Mouse (Mus musculus) MEL-GATA-1-ER (cell line): ENCODE results near the gene Eif4e2.
A peak's percentile ranks its signal among the peaks of the same experiment; 100 is the strongest.

Experiments used
- DNase-seq: peaks from one replicate; pipeline ENCODE4 v3.0.0-alpha.2; 2012; ENCODE audit warnings: low read depth; ENCODE audit errors: extremely low read depth

The Eif4e2 gene

DNA sequence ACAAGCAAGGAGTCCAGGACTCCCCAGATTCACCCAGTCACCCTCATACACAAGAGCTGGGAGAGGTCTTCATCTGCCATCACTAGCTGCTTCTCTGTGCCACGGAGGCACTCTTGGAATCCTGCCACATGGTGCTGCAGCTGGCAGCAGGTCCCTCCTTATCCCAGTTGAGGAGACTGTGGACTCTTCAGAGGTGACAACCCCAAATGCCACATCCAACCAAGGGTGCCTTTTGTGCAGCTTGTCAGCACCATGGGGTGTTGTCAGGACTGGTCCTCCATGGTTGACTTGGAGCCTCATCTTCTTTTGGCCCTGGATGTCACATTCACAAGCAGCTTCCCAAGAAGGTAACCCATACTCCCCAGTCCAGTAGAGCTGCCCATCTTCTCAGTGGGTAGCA lies 11.9 kb upstream of the Eif4e2 start:
- no peak for DNase-seq

DNA sequence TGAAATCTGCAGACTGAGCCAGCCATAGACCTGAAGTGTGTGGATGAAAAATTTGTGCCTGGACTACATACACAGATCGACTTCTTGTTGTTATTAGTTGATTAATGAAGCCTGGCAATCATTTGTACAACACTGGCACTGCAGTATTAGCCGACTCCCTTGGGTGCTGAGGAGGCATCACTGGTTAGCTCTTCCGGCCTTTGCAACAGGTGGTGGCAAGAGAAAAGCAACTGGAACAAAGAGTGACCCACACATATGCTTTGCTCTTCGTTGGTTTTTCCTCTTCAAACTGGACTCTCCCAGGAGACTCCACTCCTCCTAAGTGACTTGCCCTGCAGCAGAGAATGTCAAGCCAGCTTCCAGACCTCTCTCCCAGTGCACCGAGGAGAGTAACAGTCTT lies 9.9 kb upstream of the Eif4e2 start:
- no peak for DNase-seq

DNA sequence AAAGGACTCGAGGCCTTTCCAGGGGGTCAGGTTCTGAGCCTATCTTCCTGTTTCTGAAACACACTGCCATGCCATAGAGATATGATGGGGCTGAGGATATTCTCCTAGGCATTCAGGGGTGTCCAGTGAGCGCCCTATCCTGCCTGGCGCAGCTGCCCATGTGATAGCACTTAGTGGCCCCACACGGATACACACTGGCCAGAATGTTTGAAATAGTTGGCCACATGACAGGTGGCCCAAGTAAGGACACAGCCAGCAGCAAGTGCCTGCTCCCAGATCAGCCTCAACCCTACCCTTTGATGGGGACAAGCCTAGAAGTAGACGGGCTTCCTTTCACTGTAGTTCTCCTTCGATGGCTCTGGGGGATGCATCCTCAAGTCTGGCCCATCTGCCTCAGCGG lies 9.2 kb upstream of the Eif4e2 start, which contains the start of gene Chrng:
Chrng (plus strand) TSS at position 193 of the 400 bp plus-strand sequence.
- DNase-seq, result no peak

DNA sequence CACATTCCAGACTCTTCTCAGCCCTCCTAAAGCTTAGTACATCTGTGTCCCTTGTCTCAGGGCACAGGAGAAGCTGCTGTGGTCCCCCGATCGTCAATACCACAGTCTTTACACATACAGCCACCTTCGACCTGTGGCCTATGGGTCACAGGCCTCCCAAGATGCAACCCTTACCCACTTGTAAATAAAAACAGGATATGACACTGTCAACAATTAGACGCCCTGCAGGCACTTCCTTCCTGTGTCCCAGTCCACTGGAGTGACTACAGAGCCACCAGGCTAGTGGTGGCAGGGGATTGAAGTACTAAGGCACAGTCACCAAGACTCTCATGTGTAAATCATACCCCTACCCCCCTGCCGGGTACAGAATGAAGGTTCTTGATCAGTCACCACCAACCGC lies 8.7 kb upstream of the Eif4e2 start:
- no peak for DNase-seq

DNA sequence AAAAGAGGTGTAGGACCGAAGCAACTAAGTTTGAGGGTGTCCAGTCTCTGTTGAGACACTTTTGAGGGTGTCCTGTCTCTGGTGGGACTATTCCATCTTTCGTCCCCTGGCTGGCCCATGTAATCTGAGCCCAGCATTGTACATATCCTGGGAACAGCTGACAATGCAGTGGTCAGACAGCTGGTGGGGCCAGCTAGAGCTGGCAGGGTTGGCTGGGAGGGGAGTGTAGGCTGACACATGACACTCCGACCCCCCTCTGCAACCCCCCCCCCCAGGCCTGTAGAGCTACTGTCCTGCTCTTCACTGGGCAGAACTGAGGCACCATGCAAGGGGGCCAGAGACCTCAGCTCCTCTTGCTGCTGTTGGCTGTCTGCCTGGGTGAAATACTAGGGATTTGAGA lies 8.2 kb upstream of the Eif4e2 start:
- DNase-seq, result no peak

DNA sequence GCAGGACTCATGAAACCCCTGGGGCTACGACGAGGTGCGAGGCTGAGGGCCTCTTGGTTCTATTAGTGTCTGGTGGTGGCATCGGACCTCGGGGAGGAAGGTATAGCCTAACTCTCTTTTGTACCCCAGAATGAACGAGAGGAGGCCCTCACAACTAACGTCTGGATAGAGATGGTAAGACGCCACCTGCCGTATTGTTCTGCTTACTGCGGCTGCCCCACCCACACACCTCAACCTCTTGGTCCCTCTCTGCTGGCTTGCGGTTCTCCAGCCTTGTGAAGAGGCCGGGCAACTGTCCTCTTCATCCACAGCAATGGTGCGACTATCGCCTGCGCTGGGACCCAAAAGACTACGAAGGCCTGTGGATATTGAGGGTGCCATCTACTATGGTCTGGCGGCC lies 7.4 kb upstream of the Eif4e2 start:
- no peak for DNase-seq

DNA sequence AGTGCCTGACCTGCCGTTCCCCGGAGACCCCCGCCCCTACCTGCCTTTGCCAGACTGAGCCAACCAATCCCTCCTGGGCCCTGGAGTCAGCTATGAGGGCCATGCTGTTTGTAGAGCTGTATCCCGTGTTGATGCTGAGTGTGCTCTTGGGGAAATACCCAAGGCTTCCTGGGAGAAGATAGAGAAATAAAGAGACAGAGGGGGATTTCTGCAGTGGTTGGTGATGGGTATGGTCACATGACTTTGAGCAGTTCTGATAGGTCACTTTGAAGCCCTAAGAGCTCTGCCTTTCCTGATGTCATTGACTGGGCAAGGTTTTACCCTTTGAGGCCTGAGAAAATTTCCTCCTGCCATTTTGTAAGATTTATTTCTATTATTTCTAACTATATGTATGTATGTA lies 2.3 kb upstream of the Eif4e2 start:
- no peak for DNase-seq

DNA sequence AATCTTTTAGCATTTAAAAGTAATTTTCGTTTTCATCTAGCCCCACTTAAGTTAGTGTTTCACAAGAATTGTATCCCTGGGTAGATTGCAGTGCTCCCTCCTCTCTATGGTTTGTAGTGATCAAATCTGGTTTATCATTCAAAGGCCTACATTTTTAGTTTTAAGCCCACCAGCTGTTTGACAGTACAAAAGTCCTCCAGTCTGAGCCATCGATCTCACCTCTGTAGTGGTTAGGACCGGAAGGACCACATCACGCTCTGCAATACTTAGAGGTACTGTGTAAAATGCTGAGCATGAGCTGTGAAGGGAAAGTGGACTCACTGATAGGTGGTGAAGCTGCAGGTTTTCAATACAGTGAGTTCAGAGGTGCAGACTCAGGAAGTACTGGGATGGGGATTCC lies 1.0 kb downstream of the Eif4e2 start:
- no peak for DNase-seq

DNA sequence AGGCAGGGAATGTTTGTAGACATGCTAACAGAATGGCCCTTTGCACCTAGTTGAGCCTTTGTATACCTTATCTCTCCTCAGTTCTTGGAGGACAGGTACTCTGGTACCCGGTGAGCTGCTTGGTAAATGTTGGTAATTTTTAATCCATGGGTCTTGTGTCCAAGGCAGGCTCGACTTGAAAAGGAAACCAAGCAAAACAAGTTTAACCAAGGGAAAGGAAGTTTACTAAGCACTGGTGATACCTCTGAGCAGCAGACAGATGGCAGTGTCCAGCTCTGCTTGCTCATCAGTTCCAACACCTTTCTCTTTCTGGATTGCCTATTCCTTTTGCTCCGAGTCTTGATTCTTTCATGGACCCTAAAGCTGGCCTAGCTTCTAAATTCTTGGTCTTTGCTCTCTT lies 4.2 kb downstream of the Eif4e2 start:
- DNase-seq, result peak; percentile 10

DNA sequence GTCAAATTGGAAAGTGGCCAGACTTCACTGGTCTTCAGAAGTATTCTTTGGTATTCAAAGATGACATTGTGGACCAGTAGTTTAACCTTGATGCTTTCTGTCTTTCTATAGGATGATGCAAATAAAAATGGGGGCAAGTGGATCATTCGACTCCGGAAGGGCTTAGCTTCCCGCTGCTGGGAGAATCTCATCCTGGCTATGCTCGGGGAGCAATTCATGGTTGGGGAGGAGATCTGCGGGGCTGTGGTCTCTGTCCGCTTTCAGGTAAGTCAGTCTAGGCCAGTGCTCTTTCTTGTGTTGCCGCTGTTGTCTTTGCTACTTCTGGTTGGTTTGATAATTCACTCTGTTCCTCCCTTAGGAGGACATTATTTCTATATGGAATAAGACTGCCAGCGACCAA lies 12.0 kb downstream of the Eif4e2 start:
- no peak for DNase-seq

DNA sequence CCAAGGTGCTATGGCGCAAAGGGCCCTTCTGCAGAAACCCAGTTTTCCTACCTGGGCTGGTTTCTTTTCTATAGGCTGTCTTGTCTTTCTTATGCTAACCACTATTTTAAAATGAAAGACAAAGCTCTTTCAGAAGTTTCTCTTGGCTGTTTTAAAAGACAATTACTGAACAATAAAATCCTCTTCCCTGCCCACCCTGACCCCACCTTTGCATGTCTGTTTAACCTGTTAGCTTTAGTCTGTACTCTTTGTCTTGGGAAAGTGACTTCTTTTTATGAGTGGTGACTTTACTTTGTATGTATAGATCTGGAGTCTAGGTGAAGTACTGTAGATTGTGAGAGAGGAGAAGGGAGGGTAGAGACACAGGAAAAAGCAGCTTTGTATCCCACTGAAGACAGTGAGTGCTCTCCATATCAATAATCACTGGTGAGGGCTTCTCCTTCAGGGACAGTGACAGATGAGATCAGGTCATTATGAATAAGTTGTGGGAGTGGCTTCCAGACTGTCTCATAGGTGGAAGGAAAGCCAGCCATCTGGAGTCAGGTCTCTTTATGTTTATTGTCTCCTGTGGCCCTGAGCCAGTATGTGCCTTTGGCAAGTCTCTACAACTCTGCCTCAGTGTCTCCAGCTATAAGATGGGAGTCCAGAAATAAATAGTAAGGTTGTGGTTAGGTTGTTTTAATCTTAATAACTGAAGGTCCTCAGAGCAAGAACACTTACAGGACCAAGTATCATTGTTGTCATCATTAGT lies 12.9 kb downstream of the Eif4e2 start:
- no peak for DNase-seq

DNA sequence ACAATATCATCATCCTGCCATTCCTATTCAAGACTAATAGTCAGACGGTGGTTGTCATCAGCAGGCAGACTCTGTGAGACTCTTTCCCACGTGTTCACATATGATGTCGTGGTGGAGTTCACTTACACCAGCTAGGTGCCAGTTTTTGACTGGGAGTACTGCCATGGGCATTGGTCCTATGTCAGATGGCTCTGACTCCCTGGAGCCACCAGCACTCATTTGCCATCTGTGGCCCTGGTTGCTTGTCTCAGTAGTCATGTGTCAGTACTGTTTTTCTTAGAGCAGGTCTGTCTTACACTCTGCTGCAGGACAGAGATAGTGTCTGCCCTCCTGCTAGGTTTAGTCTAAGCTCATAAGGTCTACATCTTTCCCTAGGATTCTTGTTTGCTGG lies 13.4 kb downstream of the Eif4e2 start:
- no peak for DNase-seq

DNA sequence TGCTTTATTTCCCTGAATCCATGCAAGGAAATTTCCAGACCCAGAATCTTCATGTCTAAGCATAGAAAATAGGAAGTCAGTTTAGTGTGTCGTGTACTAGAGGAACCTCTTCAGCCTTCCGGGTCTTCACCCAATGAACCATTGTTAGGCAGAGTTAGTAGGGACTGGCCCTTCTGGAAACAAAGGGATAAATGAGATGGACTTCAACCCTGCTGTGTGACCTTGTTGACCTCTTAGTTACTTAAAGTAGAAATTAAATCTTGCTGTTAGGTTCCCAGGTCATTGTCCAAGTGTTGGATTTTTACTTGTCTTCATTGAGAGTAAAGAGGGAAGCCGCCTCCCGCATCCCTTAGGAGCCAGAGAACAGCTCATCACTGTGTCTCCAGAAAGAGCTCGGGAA lies 16.9 kb downstream of the Eif4e2 start:
- DNase-seq, result no peak

DNA sequence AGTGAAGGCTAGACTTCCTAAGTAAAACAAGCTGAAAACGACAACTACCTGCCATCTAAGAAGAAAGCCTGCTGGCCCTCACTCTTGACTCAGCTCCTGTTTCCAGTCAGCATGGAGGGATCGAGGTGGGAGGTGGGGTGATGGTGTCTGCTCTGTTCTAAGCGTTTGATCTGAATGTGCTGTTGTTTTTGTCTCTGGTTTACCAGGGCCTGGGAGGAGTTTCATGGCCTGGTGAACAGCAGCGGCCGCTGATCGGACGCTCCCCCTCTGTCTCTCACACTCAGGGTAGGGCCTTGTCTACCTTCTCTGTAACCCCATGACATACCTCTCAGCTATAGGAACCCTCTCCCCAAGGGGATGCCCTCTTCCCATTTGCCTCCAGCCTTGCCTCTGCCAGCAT lies 18.5 kb downstream of the Eif4e2 start:
- DNase-seq, result no peak

DNA sequence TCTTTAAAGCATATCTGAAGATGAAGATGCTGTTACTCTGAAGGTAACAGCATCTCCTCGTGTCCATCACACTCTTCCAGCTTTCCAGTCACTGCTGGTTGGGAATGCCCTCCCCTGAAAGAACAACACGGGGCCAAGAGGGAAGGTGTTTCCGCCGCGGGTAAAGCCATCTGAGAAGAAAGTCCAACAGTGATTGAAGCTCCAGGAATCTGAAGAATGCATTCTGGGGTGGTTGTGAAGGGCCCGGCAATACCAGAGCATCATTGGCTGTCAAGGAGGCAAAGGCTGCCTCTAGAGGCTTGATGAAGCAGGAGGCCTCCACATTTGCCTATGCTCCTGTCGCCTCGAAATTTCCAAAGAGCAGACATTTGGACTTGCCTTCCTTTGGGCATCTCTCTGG lies 25.3 kb downstream of the Eif4e2 start:
- DNase-seq, result no peak

DNA sequence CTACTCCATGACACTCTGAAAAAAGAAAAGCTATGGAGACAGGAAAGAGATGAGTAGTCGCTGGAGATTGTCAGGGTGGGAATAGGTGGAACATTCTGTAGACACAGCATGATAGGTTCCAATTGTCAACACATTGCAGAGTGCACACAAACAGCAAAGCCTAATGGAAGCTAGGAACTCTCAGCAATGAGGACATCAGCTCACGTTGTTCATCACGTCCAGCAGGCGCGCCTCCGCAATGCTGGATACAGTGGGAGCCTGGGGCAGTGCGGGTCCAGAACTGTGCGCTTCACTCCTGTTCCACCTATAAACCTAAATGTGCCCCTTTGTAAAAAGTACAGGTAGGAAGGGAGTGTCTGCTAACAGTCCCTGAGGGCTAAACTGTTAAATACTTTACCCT lies 29.3 kb downstream of the Eif4e2 start:
- no peak for DNase-seq

DNA sequence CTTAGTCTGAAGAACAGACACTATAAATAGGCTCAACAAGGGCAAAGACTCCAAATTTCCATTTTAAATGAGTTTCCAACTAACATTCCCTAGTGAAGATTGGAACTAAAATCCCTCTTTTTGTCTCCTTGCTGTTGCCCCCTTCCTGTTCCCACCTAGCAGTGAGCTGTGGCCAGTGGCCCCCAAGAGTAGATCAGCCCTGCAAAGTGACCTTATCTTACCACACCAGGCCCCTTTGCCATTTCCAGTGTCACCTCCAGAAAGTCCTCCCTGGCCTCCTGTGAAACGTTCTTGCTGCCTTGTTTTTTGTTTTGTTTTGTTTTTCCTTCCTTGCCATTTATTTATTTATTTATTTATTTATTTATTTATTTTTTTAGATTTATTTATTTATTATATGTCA lies 31.7 kb downstream of the Eif4e2 start:
- DNase-seq, result no peak

DNA sequence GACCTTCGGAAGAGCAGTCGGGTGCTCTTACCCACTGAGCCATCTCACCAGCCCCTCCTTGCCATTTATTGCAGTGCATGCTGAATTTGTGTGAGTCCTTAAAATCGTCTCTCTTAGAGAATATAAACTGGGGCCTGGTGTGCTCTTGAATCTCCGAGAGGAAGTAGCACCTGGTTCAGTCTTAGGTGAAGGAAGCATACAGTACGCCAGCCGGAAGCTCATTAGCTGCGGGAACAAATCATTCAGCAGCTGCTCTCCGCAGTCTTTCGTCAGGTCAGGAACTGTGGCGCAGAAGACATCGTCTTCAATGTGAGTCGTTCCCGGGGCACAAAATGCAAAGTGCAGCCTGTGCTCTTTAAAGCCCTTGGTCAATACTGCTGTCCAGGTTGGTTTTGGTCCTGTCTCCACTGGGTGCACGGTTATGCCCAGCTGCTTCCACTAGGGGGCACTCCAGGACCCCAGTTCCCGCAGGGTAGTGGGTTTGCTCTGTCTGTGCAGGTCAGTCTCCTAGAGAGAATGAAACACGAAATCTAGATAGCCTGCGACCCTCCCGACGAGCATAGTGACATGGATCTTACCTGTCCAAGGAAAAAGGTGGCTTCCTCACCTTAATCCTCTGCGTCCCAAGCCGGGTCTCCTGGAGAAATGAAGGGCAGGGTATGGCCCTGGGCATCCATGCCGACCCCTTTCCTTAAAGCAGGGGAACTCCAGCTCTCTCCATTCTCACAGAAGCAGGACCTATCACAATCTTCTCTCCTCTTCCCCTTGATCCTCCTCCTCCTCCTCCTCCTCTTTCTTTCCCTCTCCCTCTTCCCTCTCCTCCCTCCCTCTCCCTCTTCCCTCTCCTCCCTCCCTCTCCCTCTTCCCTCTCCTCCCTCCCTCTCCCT lies 32.5 kb downstream of the Eif4e2 start:
- DNase-seq, result peak; percentile 8

DNA sequence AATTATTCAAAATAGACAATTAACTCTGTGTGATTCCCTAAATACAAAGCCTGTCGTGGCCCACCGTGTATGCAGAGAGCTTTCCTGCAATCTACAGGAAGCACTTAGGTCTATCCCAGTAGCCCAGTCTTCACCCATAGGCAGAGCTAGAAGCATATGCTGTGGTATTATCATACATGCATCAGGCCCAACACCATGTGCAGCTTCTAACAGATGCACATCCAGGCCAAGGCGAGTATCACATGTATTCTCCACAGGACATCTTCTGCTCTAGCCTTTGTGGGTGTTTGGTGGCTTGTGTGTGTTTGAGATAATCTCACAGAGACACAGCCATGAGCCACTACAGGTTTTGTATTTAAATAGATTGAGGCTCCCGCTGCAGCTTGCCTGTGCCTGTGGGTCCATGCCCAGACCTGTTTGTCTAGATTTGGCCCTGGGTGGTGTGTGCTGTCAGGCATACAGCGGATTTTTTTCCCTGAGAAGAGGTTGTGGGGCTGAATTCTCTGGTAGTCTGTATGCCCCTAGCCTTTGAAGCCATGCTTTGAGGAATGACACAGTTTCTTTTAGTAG lies 38.4 kb downstream of the Eif4e2 start:
- peak; percentile 8 for DNase-seq

DNA sequence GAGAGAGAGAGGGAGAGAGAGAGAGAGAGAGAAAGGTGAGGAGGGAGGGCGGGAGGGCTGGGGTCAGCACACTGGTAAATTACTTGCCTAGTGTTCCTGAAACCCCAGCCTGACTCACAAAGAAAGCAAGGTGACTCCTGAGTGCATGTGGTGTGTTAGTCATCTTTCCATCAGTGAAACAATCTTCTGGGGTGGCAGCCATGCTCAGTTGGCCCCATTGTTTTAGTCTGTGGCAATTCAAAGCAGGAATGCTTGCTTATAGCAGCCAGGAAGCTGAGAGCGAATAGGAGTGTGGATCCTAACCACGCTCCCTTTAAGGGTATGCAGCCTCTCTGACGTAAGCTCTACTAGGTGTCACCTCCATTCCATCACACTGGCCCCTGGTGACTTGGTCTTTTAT lies 41.5 kb downstream of the Eif4e2 start:
- DNase-seq, result no peak

DNA sequence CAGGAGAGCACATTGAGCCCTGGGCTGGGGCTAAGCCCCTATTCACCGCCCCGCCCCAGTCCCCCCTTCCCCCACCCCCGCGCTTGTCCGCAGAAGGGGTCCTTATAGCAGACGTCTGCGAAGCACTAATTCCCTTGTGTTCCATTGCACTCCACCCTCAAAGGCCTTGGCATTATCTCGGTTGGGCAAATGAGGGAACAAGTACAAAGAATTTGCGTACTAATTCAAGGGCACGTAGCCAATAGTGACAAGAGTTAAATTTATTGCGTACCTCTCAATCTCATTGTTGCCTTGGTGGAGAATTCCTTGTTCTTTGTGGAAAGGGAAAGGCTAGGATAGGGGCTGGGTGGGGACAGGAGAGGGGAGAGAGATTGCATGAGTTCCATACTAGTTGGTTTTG lies 44.0 kb downstream of the Eif4e2 start:
- DNase-seq, result no peak

DNA sequence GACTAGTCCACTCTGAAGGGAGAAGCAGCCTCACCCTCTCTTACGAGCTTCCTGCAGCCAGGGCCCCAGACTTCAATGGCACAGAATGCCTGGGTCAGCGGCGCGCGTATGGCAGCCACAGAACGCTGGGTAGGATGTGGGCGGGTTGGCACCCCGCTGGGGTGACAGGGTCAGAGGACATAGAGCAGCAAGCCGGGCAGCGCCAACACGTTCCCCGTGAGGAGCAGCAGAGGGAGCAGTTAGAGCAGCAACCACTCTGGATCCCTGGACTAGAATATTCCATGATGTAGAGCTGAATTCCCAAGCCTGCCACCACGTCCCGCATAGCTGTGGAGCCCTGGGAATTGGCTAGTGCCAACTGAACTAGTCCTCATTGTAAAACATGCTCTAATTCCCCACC lies 44.8 kb downstream of the Eif4e2 start:
- no peak for DNase-seq
